Mouse (Mus musculus): ENCODE results near the gene Asic5. TPM values are rescaled to one million over a fixed set of nuclear protein-coding genes. Genes with fewer than 3 reads are reported as not detected.
A peak's percentile ranks its signal among the peaks of the same experiment; 100 is the strongest.

Gene Asic5
- polyA plus RNA-seq, 1 experiment from 2014 or later = 0.70 TPM

GRCm38 (mm10) chr3:82048681-82049080 lies 66.6 kb downstream of the Asic5 start:
- Histone ChIP-seq H3K4me2 (replicated peaks; ENCODE audit: low read depth) (no peak overlapping the region), H3K27me3 (ENCODE audit: control insufficient read depth, insufficient read depth, low read length) (no peaks in the 10 kb centered on the region), H3K4me3 (ENCODE audit: low read depth, low read length) (no peak overlapping the region), H3K4me1 (replicated peaks; ENCODE audit: control insufficient read depth, insufficient read depth) (no peaks in the 10 kb centered on the region), H3K36me3 (ENCODE audit: control insufficient read depth, insufficient read depth, low read length) (no peaks in the 10 kb centered on the region; the same call in 1 of the 2 replicates), H3K9ac (ENCODE audit: low read length) (no peak overlapping the region), H3K9me3 (ENCODE audit: control insufficient read depth, low read length) (no peaks in the 10 kb centered on the region), H3K27ac (replicated peaks) (0 out of 2 replicates have a peak overlapping the region, but pooled peaks have one; percentile 40)
- no peak for ATAC-seq (ENCODE audit: low FRiP score, low TSS enrichment)
- no peak for TF ChIP-seq CTCF (IDR thresholded peaks at IDR 0.05; ENCODE audit: low read depth)
- no peak for TF ChIP-seq EP300 (optimal IDR thresholded peaks at IDR 0.05)
- 42% methylated on average over 7 of the region's 7 CpGs for WGBS
- DNase-seq (ENCODE audit: low spot score) = no peak

GRCm38 (mm10) chr3:82051468-82051867 lies 69.4 kb downstream of the Asic5 start:
- Histone ChIP-seq H3K36me3 (ENCODE audit: control insufficient read depth, insufficient read depth, low read length) (no peaks in the 10 kb centered on the region), H3K4me1 (replicated peaks; ENCODE audit: control insufficient read depth, insufficient read depth) (no peaks in the 10 kb centered on the region), H3K9ac (ENCODE audit: low read length) (no peak overlapping the region), H3K4me2 (replicated peaks; ENCODE audit: low read depth) (no peak overlapping the region), H3K9me3 (ENCODE audit: control insufficient read depth, low read length) (no peaks in the 10 kb centered on the region), H3K27ac (replicated peaks) (no peak overlapping the region), H3K4me3 (ENCODE audit: low read depth, low read length) (no peak overlapping the region), H3K27me3 (ENCODE audit: control insufficient read depth, insufficient read depth, low read length) (no peaks in the 10 kb centered on the region)
- ATAC-seq (ENCODE audit: low FRiP score, low TSS enrichment) (no peak), DNase-seq (ENCODE audit: low spot score) (no peak)
- TF ChIP-seq CTCF (IDR thresholded peaks at IDR 0.05; ENCODE audit: low read depth) (no peak), EP300 (optimal IDR thresholded peaks at IDR 0.05) (no peak)

GRCm38 (mm10) chr3:82052029-82052428 lies 69.9 kb downstream of the Asic5 start:
- no peak for DNase-seq (ENCODE audit: low spot score)
- H3K4me2 ChIP-seq (replicated peaks; ENCODE audit: low read depth) = no peak overlapping the region
- H3K36me3 ChIP-seq (ENCODE audit: control insufficient read depth, insufficient read depth, low read length) = no peaks in the 10 kb centered on the region
- no peak for TF ChIP-seq CTCF (IDR thresholded peaks at IDR 0.05; ENCODE audit: low read depth)
- TF ChIP-seq EP300 (optimal IDR thresholded peaks at IDR 0.05) = no peak
- H3K4me1 ChIP-seq (replicated peaks; ENCODE audit: control insufficient read depth, insufficient read depth) = no peaks in the 10 kb centered on the region
- H3K27ac ChIP-seq (replicated peaks) = no peak overlapping the region; the same call in 1 of the 2 replicates
- no peak for ATAC-seq (ENCODE audit: low FRiP score, low TSS enrichment)
- H3K9ac ChIP-seq (ENCODE audit: low read length) = no peak overlapping the region
- no peaks in the 10 kb centered on the region for H3K27me3 ChIP-seq (ENCODE audit: control insufficient read depth, insufficient read depth, low read length)
- H3K4me3 ChIP-seq (ENCODE audit: low read depth, low read length) = no peak overlapping the region
- H3K9me3 ChIP-seq (ENCODE audit: control insufficient read depth, low read length) = no peaks in the 10 kb centered on the region
- WGBS = 39% methylated on average over 2 of the region's 2 CpGs

- ATAC-seq (ENCODE audit: low FRiP score, low TSS enrichment) = no peak
- WGBS = 39% methylated on average over 5 of the region's 5 CpGs
Observed at GRCm38 (mm10) chr3:82054283-82054974, 72.3 kb downstream of the Asic5 start.

GRCm38 (mm10) chr3:82057201-82057600 lies 75.1 kb downstream of the Asic5 start:
- Histone ChIP-seq H3K4me2 (replicated peaks; ENCODE audit: low read depth) (no peak overlapping the region), H3K36me3 (ENCODE audit: control insufficient read depth, insufficient read depth, low read length) (no peaks in the 10 kb centered on the region), H3K4me1 (replicated peaks; ENCODE audit: control insufficient read depth, insufficient read depth) (no peaks in the 10 kb centered on the region), H3K9me3 (ENCODE audit: control insufficient read depth, low read length) (no peaks in the 10 kb centered on the region), H3K9ac (ENCODE audit: low read length) (no peak overlapping the region), H3K4me3 (ENCODE audit: low read depth, low read length) (no peak overlapping the region), H3K27ac (replicated peaks) (no peak overlapping the region), H3K27me3 (ENCODE audit: control insufficient read depth, insufficient read depth, low read length) (no peaks in the 10 kb centered on the region)
- peak; percentile 90; the same call in 1 of the 2 replicates for ATAC-seq (ENCODE audit: low FRiP score, low TSS enrichment)
- TF ChIP-seq EP300 (optimal IDR thresholded peaks at IDR 0.05) (peak; percentile 87), CTCF (IDR thresholded peaks at IDR 0.05; ENCODE audit: low read depth) (no peak)
- peak; percentile 34 for DNase-seq (ENCODE audit: low spot score)
- WGBS = 20% methylated on average over 5 of the region's 5 CpGs

More at GRCm38 (mm10) chr3:82054283-82054974, 72.3 kb downstream of the Asic5 start:
- no peak overlapping the region for H3K4me3 ChIP-seq (ENCODE audit: low read depth, low read length)
- no peaks in the 10 kb centered on the region for H3K27me3 ChIP-seq (ENCODE audit: control insufficient read depth, insufficient read depth, low read length)
- H3K4me1 ChIP-seq (replicated peaks; ENCODE audit: control insufficient read depth, insufficient read depth) = no peaks in the 10 kb centered on the region
- peak overlapping the region; percentile 56 for H3K27ac ChIP-seq (replicated peaks)
- H3K4me2 ChIP-seq (replicated peaks; ENCODE audit: low read depth) = no peak overlapping the region
- no peak for DNase-seq (ENCODE audit: low spot score)
- H3K9me3 ChIP-seq (ENCODE audit: control insufficient read depth, low read length) = no peaks in the 10 kb centered on the region
- TF ChIP-seq EP300 (optimal IDR thresholded peaks at IDR 0.05) (no peak), CTCF (IDR thresholded peaks at IDR 0.05; ENCODE audit: low read depth) (no peak)
- H3K36me3 ChIP-seq (ENCODE audit: control insufficient read depth, insufficient read depth, low read length) = no peaks in the 10 kb centered on the region
- H3K9ac ChIP-seq (ENCODE audit: low read length) = no peak overlapping the region

- 24% methylated on average over 9 of the region's 9 CpGs for WGBS
- DNase-seq (ENCODE audit: low spot score) = no peak
- no peak for ATAC-seq (ENCODE audit: low FRiP score, low TSS enrichment)
- H3K4me1 ChIP-seq (replicated peaks; ENCODE audit: control insufficient read depth, insufficient read depth) = no peaks in the 10 kb centered on the region
- no peak overlapping the region for H3K4me2 ChIP-seq (replicated peaks; ENCODE audit: low read depth)
- 0 out of 2 replicates have a peak overlapping the region, but pooled peaks have one; percentile 26 for H3K27ac ChIP-seq (replicated peaks)
- H3K4me3 ChIP-seq (ENCODE audit: low read depth, low read length) = no peak overlapping the region
- no peaks in the 10 kb centered on the region for H3K36me3 ChIP-seq (ENCODE audit: control insufficient read depth, insufficient read depth, low read length)
- TF ChIP-seq CTCF (IDR thresholded peaks at IDR 0.05; ENCODE audit: low read depth) = peak; percentile 41
- TF ChIP-seq EP300 (optimal IDR thresholded peaks at IDR 0.05) = no peak
- H3K27me3 ChIP-seq (ENCODE audit: control insufficient read depth, insufficient read depth, low read length) = no peaks in the 10 kb centered on the region
- H3K9ac ChIP-seq (ENCODE audit: low read length) = no peak overlapping the region
- H3K9me3 ChIP-seq (ENCODE audit: control insufficient read depth, low read length) = no peaks in the 10 kb centered on the region
Observed at GRCm38 (mm10) chr3:82061402-82062180, 79.5 kb downstream of the Asic5 start.

All from stomach, postnatal 0 days (tissue).